Mouse (Mus musculus) limb, embryonic 12.5 days (tissue): ENCODE results near the gene Rps8. TPM values are rescaled to one million over a fixed set of nuclear protein-coding genes. Genes with fewer than 3 reads are reported as not detected.
A peak's percentile ranks its signal among the peaks of the same experiment; 100 is the strongest.

Experiments
- ATAC-seq: fragments of 200-750 bp; cut with Nextera tagmentation; 2 replicates; pipeline ENCODE4 v1.8.0; 2017; ENCODE audit warnings: low read depth, moderate TSS enrichment; ENCODE audit not compliant: insufficient number of reproducible peaks, insufficient read depth, low FRiP score, low TSS enrichment
- H3K27ac ChIP-seq: fragments of 300-500 bp; sonication (generic); 2 replicates; pipeline ENCODE4 v1.5.1; 2016; ENCODE audit warnings: mild to moderate bottlenecking, moderate library complexity
- H3K27me3 ChIP-seq: fragments of 300-500 bp; sonication (generic); 2 replicates; pipeline ENCODE4 v1.6.1; 2016; ENCODE audit warnings: mild to moderate bottlenecking, moderate library complexity
- H3K36me3 ChIP-seq: fragments of 300-500 bp; sonication (generic); 2 replicates; pipeline ENCODE4 v1.6.1; 2016; ENCODE audit warnings: mild to moderate bottlenecking, moderate library complexity
- H3K4me1 ChIP-seq: fragments of 300-500 bp; sonication (generic); replicated peaks from 2 replicates; pipeline ENCODE4 v1.6.1; 2016
- H3K4me2 ChIP-seq: fragments of 300-500 bp; sonication (generic); 2 replicates; pipeline ENCODE4 v1.6.1; 2016; ENCODE audit warnings: mild to moderate bottlenecking, moderate library complexity
- H3K4me3 ChIP-seq: fragments of 300-500 bp; sonication (generic); replicated peaks from 2 replicates; pipeline ENCODE4 v1.5.1; 2016; ENCODE audit warnings: mild to moderate bottlenecking
- H3K9ac ChIP-seq: fragments of 300-500 bp; sonication (generic); replicated peaks from 2 replicates; pipeline ENCODE4 v1.6.1; 2016; ENCODE audit warnings: mild to moderate bottlenecking, moderate library complexity
- H3K9me3 ChIP-seq: fragments of 300-500 bp; sonication (generic); 2 replicates; pipeline ENCODE4 v1.6.1; 2016; ENCODE audit warnings: mild to moderate bottlenecking, moderate library complexity
- WGBS: fragments of 180-500 bp; shearing (Covaris S2); methylation state at CpG from one replicate; pipeline ENCODE4 v1.1.7; 2016; 5-methylcytosine and 5-hydroxymethylcytosine counted together
- polyA plus RNA-seq: library from polyadenylated mRNA; unstranded; fragments of >200 nt; fragmentation: Nextera tagmentation; extraction: Ambion mirVana; gene quantifications from 2 replicates; pipeline ENCODE4 v1.2.1, GENCODE M21; 2016

The Rps8 gene
- polyA plus RNA-seq, 1 experiment from 2014 or later: 892 TPM

GRCm38 (mm10) chr4:117148047-117148713, 7.9 kb downstream of the Rps8 start:
- H3K4me1 ChIP-seq: no peaks in the 10 kb centered on the region; the same call in 1 of the 2 replicates
- H3K9me3 ChIP-seq: no peaks in the 10 kb centered on the region
- ATAC-seq: no peak
- no peak overlapping the region for H3K4me2 ChIP-seq
- 0 out of 2 replicates have a peak overlapping the region, but pooled peaks have one; percentile 4 for H3K9ac ChIP-seq
- no peaks in the 10 kb centered on the region for H3K27me3 ChIP-seq
- no peak overlapping the region for H3K4me3 ChIP-seq
- peaks cover 44% of the 10 kb centered on the region for H3K36me3 ChIP-seq
- WGBS: 84% methylated on average over 18 of the region's 18 CpGs
- peak overlapping the region; percentile 29; the same call in 1 of the 2 replicates for H3K27ac ChIP-seq

- H3K27ac ChIP-seq: no peak overlapping the region
- H3K9ac ChIP-seq: no peak overlapping the region
- 0 out of 2 replicates have a peak, but pooled peaks cover 4% of the 10 kb centered on the region for H3K27me3 ChIP-seq
- H3K4me2 ChIP-seq: no peak overlapping the region
- no peak overlapping the region for H3K4me3 ChIP-seq
- ATAC-seq: no peak
- H3K36me3 ChIP-seq: peaks cover 26% of the 10 kb centered on the region
- H3K4me1 ChIP-seq: no peaks in the 10 kb centered on the region
- WGBS: 27% methylated on average over 15 of the region's 15 CpGs
- H3K9me3 ChIP-seq: no peaks in the 10 kb centered on the region
Observed at GRCm38 (mm10) chr4:117146176-117146575, 9.9 kb downstream of the Rps8 start.

DNA sequence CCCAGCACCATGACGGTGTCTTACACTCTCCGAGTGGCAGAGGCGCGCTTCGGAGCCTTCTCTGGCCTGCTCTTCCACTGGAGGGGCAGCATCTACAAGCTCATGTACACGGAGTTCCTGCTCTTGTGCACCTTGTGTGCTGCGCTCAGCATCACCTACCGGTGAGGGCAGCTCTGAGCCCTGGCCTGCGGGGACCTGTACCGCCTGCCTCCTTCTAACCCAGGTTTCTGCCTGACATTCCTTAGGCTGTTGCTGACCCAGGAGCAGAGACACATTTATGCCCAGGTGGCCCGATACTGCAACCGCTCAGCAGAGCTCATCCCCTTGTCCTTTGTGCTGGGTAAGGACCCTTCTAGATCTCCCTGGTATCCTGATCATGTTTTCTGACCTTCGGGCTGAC, 10.8 kb downstream of the Rps8 start:
- H3K4me1 ChIP-seq: no peaks in the 10 kb centered on the region
- H3K9me3 ChIP-seq: no peaks in the 10 kb centered on the region
- H3K4me2 ChIP-seq: no peak overlapping the region
- H3K4me3 ChIP-seq: no peak overlapping the region
- peaks cover 17% of the 10 kb centered on the region for H3K36me3 ChIP-seq
- no peak for ATAC-seq
- 0 out of 2 replicates have a peak, but pooled peaks cover 4% of the 10 kb centered on the region for H3K27me3 ChIP-seq
- whole genome bisulfite sequencing: 92% methylated on average over 13 of the region's 13 CpGs
- H3K9ac ChIP-seq: no peak overlapping the region
- no peak overlapping the region for H3K27ac ChIP-seq

GRCm38 (mm10) chr4:117143023-117143422, 13.0 kb downstream of the Rps8 start:
- 59% methylated on average over 7 of the region's 7 CpGs for WGBS
- Histone ChIP-seq H3K27ac (no peak overlapping the region), H3K27me3 (0 out of 2 replicates have a peak, but pooled peaks cover 4% of the 10 kb centered on the region), H3K9ac (no peak overlapping the region), H3K9me3 (no peaks in the 10 kb centered on the region), H3K4me1 (no peaks in the 10 kb centered on the region), H3K4me3 (no peak overlapping the region), H3K4me2 (no peak overlapping the region), H3K36me3 (no peaks in the 10 kb centered on the region)
- no peak for ATAC-seq

- Histone ChIP-seq H3K9ac (no peak overlapping the region), H3K9me3 (no peaks in the 10 kb centered on the region), H3K4me2 (no peak overlapping the region), H3K27ac (no peak overlapping the region), H3K4me1 (no peaks in the 10 kb centered on the region), H3K36me3 (no peaks in the 10 kb centered on the region), H3K4me3 (no peak overlapping the region), H3K27me3 (0 out of 2 replicates have a peak, but pooled peaks cover 11% of the 10 kb centered on the region)
- ATAC-seq: no peak
- WGBS: 39% methylated on average over 4 of the region's 4 CpGs
Observed at GRCm38 (mm10) chr4:117140613-117141012, 15.4 kb downstream of the Rps8 start.

- no peak overlapping the region for H3K4me2 ChIP-seq
- no peak overlapping the region for H3K27ac ChIP-seq
- no peaks in the 10 kb centered on the region for H3K36me3 ChIP-seq
- WGBS: 3% methylated on average over 2 of the region's 2 CpGs
- peaks cover 4% of the 10 kb centered on the region; the same call in 1 of the 2 replicates for H3K4me1 ChIP-seq
- no peak overlapping the region for H3K4me3 ChIP-seq
- 0 out of 2 replicates have a peak, but pooled peaks cover 12% of the 10 kb centered on the region for H3K27me3 ChIP-seq
- H3K9ac ChIP-seq: no peak overlapping the region
- ATAC-seq: no peak
- H3K9me3 ChIP-seq: no peaks in the 10 kb centered on the region
Observed at GRCm38 (mm10) chr4:117139217-117139612, 16.8 kb downstream of the Rps8 start.

DNA sequence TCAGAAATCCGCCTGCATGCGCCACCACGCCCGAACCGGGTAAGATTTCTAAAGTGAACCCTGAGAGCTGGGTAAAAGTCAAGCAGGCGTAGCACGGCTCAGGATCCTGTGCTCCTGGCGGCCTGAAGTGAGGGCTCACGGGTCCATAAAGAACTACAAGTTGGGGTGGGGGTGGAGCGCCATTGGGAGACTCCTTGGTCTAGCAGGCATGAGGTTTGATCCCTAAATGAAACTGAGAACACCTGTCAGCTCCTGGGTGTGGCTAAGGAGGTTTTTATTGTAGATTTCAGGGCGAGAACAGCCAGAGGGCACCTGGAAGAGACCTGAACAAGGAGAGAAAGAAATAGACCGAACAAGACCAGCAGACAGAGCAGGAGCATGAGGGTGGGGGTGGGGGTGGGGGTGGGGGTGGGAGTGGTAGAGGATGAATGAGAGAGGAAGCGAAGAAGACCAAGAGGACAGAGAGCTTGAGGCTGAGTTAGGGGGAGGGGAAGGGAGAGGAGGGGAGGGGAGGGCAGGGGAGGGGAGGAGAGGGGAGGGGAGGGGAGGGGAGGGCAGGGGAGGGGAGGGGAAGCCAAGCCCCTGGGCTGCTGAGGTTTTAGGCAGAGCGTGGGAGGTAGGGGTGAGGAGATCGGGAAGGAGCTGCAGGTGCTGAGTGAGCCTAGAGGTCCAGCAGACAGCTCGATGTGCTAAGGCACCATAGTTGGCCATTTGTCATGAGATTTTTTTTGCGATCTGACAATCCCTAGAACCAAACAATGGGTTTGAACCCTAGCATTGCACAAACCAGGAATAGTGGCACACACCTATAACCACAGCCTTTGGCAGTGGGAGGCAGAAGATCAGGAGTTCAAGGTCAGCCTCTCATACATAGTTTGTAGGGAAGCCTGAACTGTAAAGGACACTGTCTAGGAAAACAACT, 17.5 kb downstream of the Rps8 start:
- 68% methylated on average over 16 of the region's 17 CpGs for whole genome bisulfite sequencing
- H3K27me3 ChIP-seq: peaks cover 14% of the 10 kb centered on the region; the same call in 1 of the 2 replicates
- no peak for ATAC-seq

DNA sequence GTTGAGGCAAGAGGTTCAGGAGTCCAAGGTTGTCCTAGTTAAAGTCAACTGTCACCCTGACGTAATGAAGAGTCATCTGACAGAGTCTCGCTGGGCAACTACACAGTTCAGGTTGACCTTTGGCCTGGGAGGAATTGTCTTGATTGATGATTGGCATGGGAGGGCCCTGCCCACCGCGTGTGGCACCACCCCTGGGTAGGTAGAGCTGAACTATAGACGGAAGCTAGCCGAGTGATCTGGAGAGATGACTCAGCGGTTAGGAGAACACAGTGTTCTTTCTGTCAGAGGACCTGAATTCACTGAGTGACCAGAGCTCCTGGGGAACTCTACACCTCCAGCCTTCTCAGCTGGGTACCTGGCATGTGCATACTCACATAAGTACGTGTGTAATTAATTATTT, 20.0 kb downstream of the Rps8 start:
- Histone ChIP-seq H3K36me3 (no peaks in the 10 kb centered on the region), H3K9me3 (no peaks in the 10 kb centered on the region), H3K4me3 (no peak overlapping the region), H3K27ac (no peak overlapping the region), H3K9ac (no peak overlapping the region), H3K4me2 (no peak overlapping the region), H3K4me1 (peaks cover 19% of the 10 kb centered on the region), H3K27me3 (peaks cover 35% of the 10 kb centered on the region)
- 31% methylated on average over 8 of the region's 8 CpGs for WGBS
- ATAC-seq: no peak

More for the DNA sequence above, 17.5 kb downstream of the Rps8 start:
- Histone ChIP-seq H3K36me3 (no peaks in the 10 kb centered on the region), H3K27ac (no peak overlapping the region), H3K4me3 (no peak overlapping the region), H3K4me2 (no peak overlapping the region), H3K9ac (no peak overlapping the region), H3K9me3 (no peaks in the 10 kb centered on the region), H3K4me1 (peaks cover 7% of the 10 kb centered on the region; the same call in 1 of the 2 replicates)

GRCm38 (mm10) chr4:117134601-117134995, 21.4 kb downstream of the Rps8 start:
- no peak overlapping the region for H3K4me3 ChIP-seq
- peaks cover 35% of the 10 kb centered on the region for H3K27me3 ChIP-seq
- H3K27ac ChIP-seq: no peak overlapping the region
- H3K36me3 ChIP-seq: no peaks in the 10 kb centered on the region
- peak overlapping the region; percentile 95; the same call in 1 of the 2 replicates for H3K4me2 ChIP-seq
- no peak for ATAC-seq
- H3K9me3 ChIP-seq: no peaks in the 10 kb centered on the region
- H3K9ac ChIP-seq: no peak overlapping the region
- peaks cover 19% of the 10 kb centered on the region for H3K4me1 ChIP-seq
- 39% methylated on average over 2 of the region's 2 CpGs for WGBS

- Histone ChIP-seq H3K4me1 (peaks cover 19% of the 10 kb centered on the region), H3K27me3 (peaks cover 35% of the 10 kb centered on the region), H3K9ac (peak within 1 kb of the TSS; percentile 80), H3K4me2 (peak within 1 kb of the TSS; percentile 95), H3K36me3 (peaks cover under 1% of the 10 kb centered on the region; the same call in 1 of the 2 replicates), H3K4me3 (peak within 1 kb of the TSS; percentile 85), H3K27ac (no peak within 1 kb of the TSS), H3K9me3 (no peaks in the 10 kb centered on the region)
- ATAC-seq: peak; percentile 86
- 2% methylated on average over 45 of the region's 48 CpGs for WGBS
Observed at GRCm38 (mm10) chr4:117133817-117134600, 22.0 kb downstream of the Rps8 start, which contains the start of gene Plk3. Plk3 (minus strand) TSS chr4:117133963.
